Mouse (Mus musculus) stomach, postnatal 0 days (tissue): ENCODE data around the gene Zfp940.

Source experiments
- CTCF ChIP-seq: IDR thresholded peaks from 2 replicates; pipeline ENCODE4 v1.5.1; 2016; ENCODE audit warnings: antibody characterized with exemption, low read depth, mild to moderate bottlenecking, moderate library complexity
- EP300 ChIP-seq: optimal IDR thresholded peaks from 2 replicates; pipeline ENCODE3; 2016; ENCODE audit warnings: antibody characterized with exemption

GRCm38 (mm10) chr7:29807046-29807445 is 46.4 kb downstream of the Zfp940 start:
- TF ChIP-seq CTCF = no peak
- TF ChIP-seq EP300 = no peak
